Mouse (Mus musculus): Measurements from ENCODE around the gene Gcc1. TPM values are rescaled to one million over a fixed set of nuclear protein-coding genes. Genes with fewer than 3 reads are reported as not detected.

Gene Gcc1
- polyA plus RNA-seq (2014; fragmentation: Nextera tagmentation; extraction: Ambion mirVana) = 7.3 and 8.0 TPM in 2 replicates

- ATAC-seq (ENCODE audit: insufficient number of reproducible peaks, low FRiP score, low TSS enrichment, low read depth) = no peak
- H3K27ac ChIP-seq (replicated peaks; ENCODE audit: low read depth, low read length) = no peak within 1 kb of the TSS
- H3K4me3 ChIP-seq (ENCODE audit: low read depth, low read length) = no peak within 1 kb of the TSS
- no peak within 1 kb of the TSS for H3K4me2 ChIP-seq (ENCODE audit: low read depth, severe bottlenecking)
- no peaks in the 10 kb centered on the region for H3K9me3 ChIP-seq (ENCODE audit: control insufficient read depth, low read length)
- WGBS = 87% methylated on average over 3 of the region's 3 CpGs
- H3K4me1 ChIP-seq (ENCODE audit: control insufficient read depth, insufficient read depth, low read length) = no peaks in the 10 kb centered on the region
- no peaks in the 10 kb centered on the region for H3K36me3 ChIP-seq (ENCODE audit: control insufficient read depth, insufficient read depth, low read length)
- no peaks in the 10 kb centered on the region for H3K27me3 ChIP-seq (ENCODE audit: control insufficient read depth, insufficient read depth, low read length)
- no peak for DNase-seq (ENCODE audit: low spot score)
- no peak within 1 kb of the TSS for H3K9ac ChIP-seq (ENCODE audit: low read length)
Observed at GRCm38 (mm10) chr6:28428290-28428689, at the start of gene Gcc1. TSS of gene Gcc1 (minus strand) at chr6:28428390.

DNA sequence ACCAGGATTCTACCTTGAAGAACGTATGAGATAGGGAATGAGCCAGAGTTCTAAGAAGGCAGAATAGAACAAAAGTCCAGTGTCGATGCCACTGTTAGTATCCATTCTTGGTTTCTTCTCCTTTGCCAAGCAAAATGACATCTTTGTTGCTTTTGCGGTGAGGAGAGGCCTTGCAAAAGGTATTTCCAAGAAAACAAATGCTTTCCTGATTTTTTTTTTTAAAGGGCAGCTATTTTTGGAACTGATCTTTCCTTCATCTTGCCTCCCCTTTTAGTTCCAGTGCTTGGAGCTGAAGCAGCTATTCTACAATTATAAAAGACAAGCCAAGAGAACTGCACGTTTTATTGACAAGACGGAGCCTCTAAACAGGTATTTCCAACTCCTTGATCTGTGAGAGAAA is 46.6 kb upstream of the Gcc1 start, which contains the start of gene Snd1:
Snd1 (plus strand) TSS at position 301 of the 400 bp plus-strand sequence.
- Histone ChIP-seq H3K27ac (replicated peaks; ENCODE audit: low read depth, low read length) (no peak within 1 kb of the TSS), H3K4me1 (ENCODE audit: control insufficient read depth, insufficient read depth, low read length) (no peaks in the 10 kb centered on the region), H3K9me3 (ENCODE audit: control insufficient read depth, low read length) (no peaks in the 10 kb centered on the region), H3K36me3 (ENCODE audit: control insufficient read depth, insufficient read depth, low read length) (no peaks in the 10 kb centered on the region), H3K4me3 (ENCODE audit: low read depth, low read length) (no peak within 1 kb of the TSS), H3K4me2 (ENCODE audit: low read depth, severe bottlenecking) (no peak within 1 kb of the TSS), H3K9ac (ENCODE audit: low read length) (no peak within 1 kb of the TSS), H3K27me3 (ENCODE audit: control insufficient read depth, insufficient read depth, low read length) (no peaks in the 10 kb centered on the region)
- 85% methylated on average over 5 of the region's 5 CpGs for WGBS
- DNase-seq (ENCODE audit: low spot score) = no peak
- no peak for ATAC-seq (ENCODE audit: insufficient number of reproducible peaks, low FRiP score, low TSS enrichment, low read depth)

- WGBS = 84% methylated on average over 4 of the region's 4 CpGs
Observed at GRCm38 (mm10) chr6:28474211-28474610, 46.0 kb upstream of the Gcc1 start.

GRCm38 (mm10) chr6:28471284-28472035 is 43.3 kb upstream of the Gcc1 start:
- Histone ChIP-seq H3K4me3 (ENCODE audit: low read depth, low read length) (no peak overlapping the region), H3K4me2 (ENCODE audit: low read depth, severe bottlenecking) (no peak overlapping the region), H3K4me1 (ENCODE audit: control insufficient read depth, insufficient read depth, low read length) (no peaks in the 10 kb centered on the region), H3K27me3 (ENCODE audit: control insufficient read depth, insufficient read depth, low read length) (no peaks in the 10 kb centered on the region), H3K9me3 (ENCODE audit: control insufficient read depth, low read length) (no peaks in the 10 kb centered on the region), H3K9ac (ENCODE audit: low read length) (no peak overlapping the region), H3K27ac (replicated peaks; ENCODE audit: low read depth, low read length) (no peak overlapping the region), H3K36me3 (ENCODE audit: control insufficient read depth, insufficient read depth, low read length) (no peaks in the 10 kb centered on the region)
- DNase-seq (ENCODE audit: low spot score) (no peak), ATAC-seq (ENCODE audit: insufficient number of reproducible peaks, low FRiP score, low TSS enrichment, low read depth) (no peak)
- 84% methylated on average over 9 of the region's 9 CpGs for WGBS

More at GRCm38 (mm10) chr6:28474211-28474610, 46.0 kb upstream of the Gcc1 start:
- DNase-seq (ENCODE audit: low spot score) (no peak), ATAC-seq (ENCODE audit: insufficient number of reproducible peaks, low FRiP score, low TSS enrichment, low read depth) (no peak)
- Histone ChIP-seq H3K9ac (ENCODE audit: low read length) (no peak overlapping the region), H3K27me3 (ENCODE audit: control insufficient read depth, insufficient read depth, low read length) (no peaks in the 10 kb centered on the region), H3K9me3 (ENCODE audit: control insufficient read depth, low read length) (no peaks in the 10 kb centered on the region), H3K36me3 (ENCODE audit: control insufficient read depth, insufficient read depth, low read length) (no peaks in the 10 kb centered on the region), H3K4me1 (ENCODE audit: control insufficient read depth, insufficient read depth, low read length) (no peaks in the 10 kb centered on the region), H3K4me2 (ENCODE audit: low read depth, severe bottlenecking) (no peak overlapping the region), H3K27ac (replicated peaks; ENCODE audit: low read depth, low read length) (no peak overlapping the region), H3K4me3 (ENCODE audit: low read depth, low read length) (no peak overlapping the region)

- WGBS = 77% methylated on average over 5 of the region's 5 CpGs
- H3K4me2 ChIP-seq (ENCODE audit: low read depth, severe bottlenecking) = no peak overlapping the region
- H3K27ac ChIP-seq (replicated peaks; ENCODE audit: low read depth, low read length) = no peak overlapping the region
- no peak for ATAC-seq (ENCODE audit: insufficient number of reproducible peaks, low FRiP score, low TSS enrichment, low read depth)
- H3K27me3 ChIP-seq (ENCODE audit: control insufficient read depth, insufficient read depth, low read length) = no peaks in the 10 kb centered on the region
- no peaks in the 10 kb centered on the region for H3K9me3 ChIP-seq (ENCODE audit: control insufficient read depth, low read length)
- no peak overlapping the region for H3K9ac ChIP-seq (ENCODE audit: low read length)
- no peaks in the 10 kb centered on the region for H3K4me1 ChIP-seq (ENCODE audit: control insufficient read depth, insufficient read depth, low read length)
- no peaks in the 10 kb centered on the region for H3K36me3 ChIP-seq (ENCODE audit: control insufficient read depth, insufficient read depth, low read length)
- no peak for DNase-seq (ENCODE audit: low spot score)
- no peak overlapping the region for H3K4me3 ChIP-seq (ENCODE audit: low read depth, low read length)
Observed at GRCm38 (mm10) chr6:28470621-28471020, 42.4 kb upstream of the Gcc1 start.

- no peak overlapping the region for H3K9ac ChIP-seq (ENCODE audit: low read length)
- ATAC-seq (ENCODE audit: insufficient number of reproducible peaks, low FRiP score, low TSS enrichment, low read depth) (no peak), DNase-seq (ENCODE audit: low spot score) (no peak)
- no peaks in the 10 kb centered on the region for H3K27me3 ChIP-seq (ENCODE audit: control insufficient read depth, insufficient read depth, low read length)
- H3K36me3 ChIP-seq (ENCODE audit: control insufficient read depth, insufficient read depth, low read length) = no peaks in the 10 kb centered on the region
- H3K27ac ChIP-seq (replicated peaks; ENCODE audit: low read depth, low read length) = no peak overlapping the region
- no peaks in the 10 kb centered on the region for H3K4me1 ChIP-seq (ENCODE audit: control insufficient read depth, insufficient read depth, low read length)
- 74% methylated on average over 4 of the region's 4 CpGs for WGBS
- H3K9me3 ChIP-seq (ENCODE audit: control insufficient read depth, low read length) = no peaks in the 10 kb centered on the region
- no peak overlapping the region for H3K4me2 ChIP-seq (ENCODE audit: low read depth, severe bottlenecking)
- no peak overlapping the region for H3K4me3 ChIP-seq (ENCODE audit: low read depth, low read length)
Observed at GRCm38 (mm10) chr6:28470017-28470602, 41.9 kb upstream of the Gcc1 start.

DNA sequence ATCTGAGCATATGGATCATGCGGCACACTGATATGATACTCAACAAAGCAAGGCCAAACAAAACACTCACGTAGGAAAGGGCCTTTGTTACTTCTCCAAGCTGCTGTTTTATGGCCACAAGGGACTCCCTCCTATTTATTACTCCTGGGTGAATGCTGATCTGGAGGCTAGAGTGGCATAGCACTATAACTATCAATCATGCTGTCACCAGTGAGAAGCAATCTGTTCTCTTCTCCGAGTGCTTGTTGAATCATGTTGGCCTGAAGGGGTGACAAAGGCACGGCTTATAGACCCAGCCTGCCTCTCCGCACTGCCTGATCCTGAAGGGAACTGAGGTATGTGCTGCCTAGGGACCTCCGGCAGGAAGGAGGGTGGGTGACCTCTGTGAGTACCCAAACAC is 36.4 kb upstream of the Gcc1 start:
- no peak overlapping the region for H3K9ac ChIP-seq (ENCODE audit: low read length)
- H3K27ac ChIP-seq (replicated peaks; ENCODE audit: low read depth, low read length) = no peak overlapping the region
- WGBS = 11% methylated on average over 6 of the region's 6 CpGs
- DNase-seq (ENCODE audit: low spot score) = no peak
- no peak overlapping the region for H3K4me3 ChIP-seq (ENCODE audit: low read depth, low read length)
- no peaks in the 10 kb centered on the region for H3K4me1 ChIP-seq (ENCODE audit: control insufficient read depth, insufficient read depth, low read length)
- no peaks in the 10 kb centered on the region for H3K36me3 ChIP-seq (ENCODE audit: control insufficient read depth, insufficient read depth, low read length)
- H3K27me3 ChIP-seq (ENCODE audit: control insufficient read depth, insufficient read depth, low read length) = no peaks in the 10 kb centered on the region
- H3K4me2 ChIP-seq (ENCODE audit: low read depth, severe bottlenecking) = no peak overlapping the region
- no peaks in the 10 kb centered on the region for H3K9me3 ChIP-seq (ENCODE audit: control insufficient read depth, low read length)
- ATAC-seq (ENCODE audit: insufficient number of reproducible peaks, low FRiP score, low TSS enrichment, low read depth) = no peak

DNA sequence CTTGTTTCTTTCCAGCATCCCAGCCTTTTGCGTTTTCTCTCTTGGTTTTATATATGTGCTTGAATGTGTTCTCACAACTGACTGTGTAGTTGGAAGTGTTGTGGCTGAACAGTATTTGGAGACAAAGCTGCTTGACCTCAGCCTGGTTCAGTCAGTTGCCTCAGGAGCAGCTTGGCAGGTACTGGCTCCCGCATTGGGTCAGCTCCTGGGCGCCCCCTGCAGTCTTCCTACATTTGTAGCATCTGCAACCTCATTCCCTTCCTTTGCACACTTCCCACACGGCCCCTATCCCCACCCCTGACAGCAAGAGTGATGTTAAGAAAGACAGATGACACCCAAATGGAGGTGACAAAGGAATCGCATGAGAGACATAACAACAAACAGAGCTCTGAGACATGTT is 32.3 kb upstream of the Gcc1 start:
- ATAC-seq (ENCODE audit: insufficient number of reproducible peaks, low FRiP score, low TSS enrichment, low read depth) = no peak

More for the DNA sequence above, 32.3 kb upstream of the Gcc1 start:
- DNase-seq (ENCODE audit: low spot score) = peak; percentile 72
- Histone ChIP-seq H3K4me2 (ENCODE audit: low read depth, severe bottlenecking) (no peak overlapping the region), H3K4me3 (ENCODE audit: low read depth, low read length) (no peak overlapping the region), H3K27ac (replicated peaks; ENCODE audit: low read depth, low read length) (no peak overlapping the region), H3K9me3 (ENCODE audit: control insufficient read depth, low read length) (no peaks in the 10 kb centered on the region), H3K27me3 (ENCODE audit: control insufficient read depth, insufficient read depth, low read length) (no peaks in the 10 kb centered on the region), H3K4me1 (ENCODE audit: control insufficient read depth, insufficient read depth, low read length) (no peaks in the 10 kb centered on the region), H3K9ac (ENCODE audit: low read length) (no peak overlapping the region), H3K36me3 (ENCODE audit: control insufficient read depth, insufficient read depth, low read length) (no peaks in the 10 kb centered on the region)
- WGBS = 9% methylated on average over 5 of the region's 5 CpGs

Measured in limb, embryonic 11.5 days (tissue).